ENCODE assay signal across 14 mouse cellular contexts in genomic region chr2:31954779-31955181, GRCm38 (mm10). TPM values are rescaled to one million over a fixed set of nuclear protein-coding genes. Genes with fewer than 3 reads are reported as not detected.
DNase-seq lines count a peak whose midpoint lies in the region; ATAC-seq and TF ChIP-seq lines count a peak whose summit lies in the region.
"Had no signal": no experiment of that assay in that cellular context is flagged by ENCODE, and none has a peak within 500 bp of the region (broad histone marks: within the 10 kb centered on the region; RNA-seq: fewer than 3 reads in every experiment).

No protein-coding gene starts in this region.

- peaks cover 29% of the 10 kb centered on the region for H3K4me1 ChIP-seq in heart, embryonic 11.5 days (ENCODE audit: control insufficient read depth, insufficient read depth, low read length)
- no peaks in the 10 kb centered on the region for H3K4me1 ChIP-seq in heart, adult 2 months (ENCODE audit: control insufficient read depth, insufficient read depth, low read length)

- H3K9me3 ChIP-seq in heart, embryonic 11.5 days (replicated peaks; ENCODE audit: control insufficient read depth, low read length), result no peaks in the 10 kb centered on the region
- H3K9me3 ChIP-seq: forebrain, embryonic 10.5 days had no signal

- H3K9ac ChIP-seq in heart, embryonic 11.5 days (ENCODE audit: low read depth, low read length), result peak overlapping the region; percentile 43; the same call in 1 of the 2 replicates
- no peak overlapping the region for H3K9ac ChIP-seq in heart, adult 2 months (ENCODE audit: low read depth, low read length)

- H3K27me3 ChIP-seq in heart, embryonic 11.5 days (ENCODE audit: control insufficient read depth, insufficient read depth, low read length), result no peaks in the 10 kb centered on the region
- H3K27me3 ChIP-seq in heart, adult 2 months (ENCODE audit: control insufficient read depth, insufficient read depth, low read length), result no peaks in the 10 kb centered on the region

- no peak for ATAC-seq in heart, embryonic 11.5 days (replicated peaks; ENCODE audit: insufficient number of reproducible peaks, low FRiP score, low TSS enrichment)
- ATAC-seq in CD4-positive, CD25-positive, alpha-beta regulatory T cell, adult 4 months, result no peak
- ATAC-seq: activated CD4-positive, CD25-positive, alpha-beta regulatory T cell, adult 4 months had no signal

- TF ChIP-seq CTCF in heart, adult 2 months (IDR thresholded peaks at IDR 0.05), result no peak

- no peak for TF ChIP-seq POLR2A in heart, adult 2 months (IDR thresholded peaks at IDR 0.05; ENCODE audit: insufficient read depth, low read depth, low read length)

- H3K36me3 ChIP-seq in heart, embryonic 11.5 days (ENCODE audit: control insufficient read depth, insufficient read depth, low read length), result peaks cover 3% of the 10 kb centered on the region; the same call in 1 of the 2 replicates
- H3K36me3 ChIP-seq in heart, adult 2 months (ENCODE audit: control insufficient read depth, insufficient read depth, low read length), result no peaks in the 10 kb centered on the region

- no peak overlapping the region for H3K4me2 ChIP-seq in heart, embryonic 11.5 days

- H3K27ac ChIP-seq in heart, embryonic 11.5 days (ENCODE audit: low read depth, low read length), result peak overlapping the region; percentile 88
- H3K27ac ChIP-seq in heart, adult 2 months, result no peak overlapping the region
- H3K27ac ChIP-seq: forebrain, embryonic 10.5 days had no signal

- no peak overlapping the region for H3K4me3 ChIP-seq in heart, embryonic 11.5 days (ENCODE audit: low read depth, low read length)
- H3K4me3 ChIP-seq in heart, adult 2 months, result no peak overlapping the region
- H3K4me3 ChIP-seq: forebrain, embryonic 10.5 days had no signal

- intact Hi-C loops in heart, adult 2 months (cut with DNase I), result no loop called here

- WGBS in heart, embryonic 11.5 days (ENCODE audit: insufficient replicate concordance), result 66% methylated on average over 9 of the region's 9 CpGs
- WGBS in heart, adult 2 months, result 69% methylated on average over 9 of the region's 9 CpGs

- no peak for TF ChIP-seq EP300 in heart, adult 2 months (IDR thresholded peaks at IDR 0.05; ENCODE audit: insufficient read depth, low read depth, low read length)

- DNase-seq in heart, adult 2 months, result no peak
- DNase-seq in 3134 (ENCODE audit: extremely low read depth, insufficient read length, low spot score), result peak; percentile 76
- peak; percentile 66 for DNase-seq in adrenal gland, postnatal 14 days
- DNase-seq in kidney, adult 18-20 months, result peak; percentile 68
- no peak for DNase-seq in MN1 (ENCODE audit: low spot score)
- no peak for DNase-seq in T-cell, adult 2 months (ENCODE audit: low spot score)
- DNase-seq: embryo, embryonic 11 days; layer of hippocampus, adult 9-11 months; liver; lung, postnatal 4 days had no signal

- no peaks in the 10 kb centered on the region for H3K79me2 ChIP-seq in heart, adult 2 months (replicated peaks; ENCODE audit: control insufficient read depth, insufficient read depth, low read length)

RNA-seq across cellular contexts. Expression of gene Aif1l, which starts 4.8 kb away (rescaled TPM):
- polyA plus RNA-seq in heart, embryonic 11.5 days (2014; fragmentation: Nextera tagmentation; extraction: Ambion mirVana), result 83.7 and 101 TPM in 2 replicates
- total RNA-seq in heart, adult 2 months (2021), result 1 to 10 TPM; 2.4 to 2.7 TPM
- polyA plus RNA-seq in heart, adult 2 months (2012; rRNA removed), result 4.2 and 4.6 TPM in 2 replicates
- 8.3 and 10.7 TPM in 2 replicates for total RNA-seq in adrenal gland, postnatal 14 days (2021)
- polyA plus RNA-seq in CD4-positive, CD25-positive, alpha-beta regulatory T cell, adult 4 months (2017; shearing (Covaris generic)), result under 1 TPM in 1 of 2 experiments, not detected in 1; 0.56 TPM
- polyA plus RNA-seq: activated CD4-positive, CD25-positive, alpha-beta regulatory T cell, adult 4 months had no signal

RNA-seq across cellular contexts. Expression of gene Nup214, which starts 19.5 kb away (rescaled TPM):
- polyA plus RNA-seq in heart, embryonic 11.5 days (2014; fragmentation: Nextera tagmentation; extraction: Ambion mirVana), result 53.5 and 54.0 TPM in 2 replicates
- total RNA-seq in heart, adult 2 months (2021), result 10 to 100 TPM; 27.5 to 28.6 TPM
- 18.5 and 18.6 TPM in 2 replicates for polyA plus RNA-seq in heart, adult 2 months (2012; rRNA removed)
- 53.0 and 59.1 TPM in 2 replicates for total RNA-seq in adrenal gland, postnatal 14 days (2021)
- 100 to 1,000 TPM in 1 of 2 experiments, 10 to 100 TPM in 1; 87.6 to 102 TPM for polyA plus RNA-seq in CD4-positive, CD25-positive, alpha-beta regulatory T cell, adult 4 months (2017; shearing (Covaris generic))

Comparison
In these comparisons a context has a peak if more than half of its experiments do, and no peak if none do; other contexts are left out.
1. RNA of gene Aif1l, which starts 4.8 kb away (polyA plus RNA-seq): 83.7 to 101 TPM in heart, embryonic 11.5 days; 4.2 to 4.6 TPM in heart, adult 2 months and 0.56 TPM in CD4-positive, CD25-positive, alpha-beta regulatory T cell, adult 4 months; every median in the first group is over 10 times any median in the second.
2. DNase-seq: peak in 3134 (single experiment), adrenal gland, postnatal 14 days (single experiment) and kidney, adult 18-20 months (single experiment); none in heart, adult 2 months (0 of 2), MN1 (single experiment) and T-cell, adult 2 months (single experiment).